Mouse (Mus musculus): Measurements from ENCODE around the gene Irs2. TPM values are rescaled to one million over a fixed set of nuclear protein-coding genes. Genes with fewer than 3 reads are reported as not detected.

Irs2 gene
- 7.9 and 8.1 TPM in 2 replicates for polyA plus RNA-seq (2016; fragmentation: Nextera tagmentation; extraction: Ambion mirVana)

DNA sequence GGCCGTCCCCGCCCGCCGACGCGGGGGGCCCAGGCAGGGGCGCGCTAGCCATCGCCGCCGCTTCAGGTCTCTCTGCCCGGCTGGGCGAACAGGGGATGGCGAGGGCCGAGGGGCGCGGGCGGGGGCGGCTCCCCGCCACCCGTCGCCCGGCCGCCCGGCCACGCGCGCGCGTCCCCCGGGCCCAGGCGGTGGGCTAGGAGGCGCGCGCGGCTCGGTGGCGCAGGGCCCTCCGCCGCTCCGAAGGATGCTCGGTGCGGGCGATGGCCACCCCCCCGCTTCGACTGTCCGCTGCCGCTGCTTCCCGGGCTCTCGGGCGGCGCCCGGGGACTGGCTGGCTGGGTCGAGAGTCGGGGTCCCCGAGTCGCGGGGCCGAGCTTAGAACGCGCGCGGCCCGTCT is at the start of gene Irs2:
TSS of gene Irs2 (minus strand) at position 80 of the 397 bp plus-strand sequence.
- no peak for DNase-seq (ENCODE audit: low spot score)
- H3K36me3 ChIP-seq (replicated peaks) = peaks cover 36% of the 10 kb centered on the region
- no peaks in the 10 kb centered on the region for H3K9me3 ChIP-seq
- 0 out of 2 replicates have a peak, but pooled peaks cover 21% of the 10 kb centered on the region for H3K27me3 ChIP-seq (replicated peaks; ENCODE audit: low read depth, poor library complexity, severe bottlenecking)
- under 1% methylated on average over 63 of the region's 64 CpGs for WGBS
- H3K4me3 ChIP-seq = peak within 1 kb of the TSS; percentile 93
- H3K4me1 ChIP-seq = peaks cover 67% of the 10 kb centered on the region
- peak within 1 kb of the TSS; percentile 98 for H3K27ac ChIP-seq (replicated peaks)

DNA sequence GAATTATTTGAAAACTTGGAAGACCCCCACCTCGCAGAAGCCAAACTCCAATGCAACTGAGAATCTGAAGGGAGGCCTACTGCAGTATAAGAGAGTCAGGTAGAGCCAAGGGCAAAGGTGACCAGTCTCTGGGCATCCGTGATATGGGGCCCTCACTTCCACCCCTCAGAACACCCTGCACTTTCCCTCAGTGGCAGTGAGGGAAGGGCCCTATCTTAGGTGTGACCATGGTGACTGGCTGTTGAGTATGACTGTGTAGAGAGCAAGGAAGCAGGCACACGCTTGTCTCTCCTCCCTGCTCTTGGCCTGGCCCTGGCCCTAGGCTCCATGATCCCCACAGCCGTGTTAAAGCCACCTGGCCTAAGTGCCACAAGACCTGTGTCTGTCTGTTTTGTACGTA is 48.4 kb upstream of the Irs2 start:
- DNase-seq (ENCODE audit: low spot score) = no peak
- Histone ChIP-seq H3K4me3 (no peak overlapping the region), H3K36me3 (replicated peaks) (no peaks in the 10 kb centered on the region), H3K9me3 (no peaks in the 10 kb centered on the region), H3K27ac (replicated peaks) (no peak overlapping the region), H3K27me3 (replicated peaks; ENCODE audit: low read depth, poor library complexity, severe bottlenecking) (no peaks in the 10 kb centered on the region), H3K4me1 (peaks cover 12% of the 10 kb centered on the region)
- 88% methylated on average over 5 of the region's 5 CpGs for WGBS

- no peak overlapping the region for H3K4me3 ChIP-seq
- no peaks in the 10 kb centered on the region for H3K27me3 ChIP-seq (replicated peaks; ENCODE audit: low read depth, poor library complexity, severe bottlenecking)
- no peaks in the 10 kb centered on the region for H3K36me3 ChIP-seq (replicated peaks)
- peaks cover 12% of the 10 kb centered on the region for H3K4me1 ChIP-seq
- no peak overlapping the region for H3K27ac ChIP-seq (replicated peaks)
- no peak for DNase-seq (ENCODE audit: low spot score)
- 90% methylated on average over 8 of the region's 8 CpGs for WGBS
- no peaks in the 10 kb centered on the region for H3K9me3 ChIP-seq
Measured at GRCm38 (mm10) chr8:11056175-11056563, 47.9 kb upstream of the Irs2 start.

GRCm38 (mm10) chr8:11055557-11056174 is 47.4 kb upstream of the Irs2 start:
- Histone ChIP-seq H3K4me3 (no peak overlapping the region), H3K4me1 (peaks cover 12% of the 10 kb centered on the region), H3K9me3 (no peaks in the 10 kb centered on the region), H3K27ac (replicated peaks) (no peak overlapping the region), H3K36me3 (replicated peaks) (no peaks in the 10 kb centered on the region), H3K27me3 (replicated peaks; ENCODE audit: low read depth, poor library complexity, severe bottlenecking) (no peaks in the 10 kb centered on the region)
- 82% methylated on average over 16 of the region's 16 CpGs for WGBS
- DNase-seq (ENCODE audit: low spot score) = no peak

- H3K36me3 ChIP-seq (replicated peaks) = no peaks in the 10 kb centered on the region
- H3K4me3 ChIP-seq = no peak overlapping the region
- no peaks in the 10 kb centered on the region; the same call in 1 of the 2 replicates for H3K4me1 ChIP-seq
- DNase-seq (ENCODE audit: low spot score) = no peak
- no peak overlapping the region for H3K27ac ChIP-seq (replicated peaks)
- WGBS = 64% methylated on average over 5 of the region's 5 CpGs
- no peaks in the 10 kb centered on the region for H3K27me3 ChIP-seq (replicated peaks; ENCODE audit: low read depth, poor library complexity, severe bottlenecking)
- no peaks in the 10 kb centered on the region for H3K9me3 ChIP-seq
Measured at GRCm38 (mm10) chr8:11049835-11050234, 41.6 kb upstream of the Irs2 start.

GRCm38 (mm10) chr8:11047812-11048211 is 39.6 kb upstream of the Irs2 start:
- no peak for DNase-seq (ENCODE audit: low spot score)
- Histone ChIP-seq H3K36me3 (replicated peaks) (no peaks in the 10 kb centered on the region), H3K27me3 (replicated peaks; ENCODE audit: low read depth, poor library complexity, severe bottlenecking) (no peaks in the 10 kb centered on the region), H3K4me3 (no peak overlapping the region), H3K27ac (replicated peaks) (no peak overlapping the region), H3K4me1 (peaks cover 4% of the 10 kb centered on the region; the same call in 1 of the 2 replicates), H3K9me3 (no peaks in the 10 kb centered on the region)
- 95% methylated on average over 1 of the region's 1 CpGs for WGBS

DNA sequence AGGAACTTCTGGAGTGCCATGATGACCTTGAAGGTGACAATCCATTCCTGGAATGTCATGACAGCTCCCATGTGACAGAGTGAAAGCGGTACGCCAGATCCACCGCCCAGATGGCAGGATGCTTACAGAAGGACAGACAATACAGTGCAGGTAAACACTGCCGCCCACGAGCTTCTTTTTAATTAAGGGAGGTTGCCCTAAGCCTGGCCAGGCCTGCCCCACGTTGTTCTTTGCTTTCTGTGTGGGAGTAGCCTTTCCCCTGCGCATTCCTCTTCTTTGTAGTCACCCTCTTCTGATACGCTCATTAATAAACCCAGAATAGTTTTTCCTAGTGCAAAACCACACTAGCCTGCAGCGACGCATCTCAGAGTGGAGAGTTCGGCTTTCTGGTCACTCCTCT is 36.4 kb upstream of the Irs2 start:
- WGBS = 81% methylated on average over 11 of the region's 11 CpGs
- no peak overlapping the region for H3K27ac ChIP-seq (replicated peaks)
- no peak for DNase-seq (ENCODE audit: low spot score)

GRCm38 (mm10) chr8:11043591-11043990 is 35.3 kb upstream of the Irs2 start:
- no peak overlapping the region for H3K27ac ChIP-seq (replicated peaks)
- 76% methylated on average over 4 of the region's 4 CpGs for WGBS
- DNase-seq (ENCODE audit: low spot score) = no peak

More for the DNA sequence above, 36.4 kb upstream of the Irs2 start:
- Histone ChIP-seq H3K9me3 (no peaks in the 10 kb centered on the region), H3K27me3 (replicated peaks; ENCODE audit: low read depth, poor library complexity, severe bottlenecking) (no peaks in the 10 kb centered on the region), H3K4me1 (peaks cover 4% of the 10 kb centered on the region; the same call in 1 of the 2 replicates), H3K36me3 (replicated peaks) (no peaks in the 10 kb centered on the region), H3K4me3 (no peak overlapping the region)

DNA sequence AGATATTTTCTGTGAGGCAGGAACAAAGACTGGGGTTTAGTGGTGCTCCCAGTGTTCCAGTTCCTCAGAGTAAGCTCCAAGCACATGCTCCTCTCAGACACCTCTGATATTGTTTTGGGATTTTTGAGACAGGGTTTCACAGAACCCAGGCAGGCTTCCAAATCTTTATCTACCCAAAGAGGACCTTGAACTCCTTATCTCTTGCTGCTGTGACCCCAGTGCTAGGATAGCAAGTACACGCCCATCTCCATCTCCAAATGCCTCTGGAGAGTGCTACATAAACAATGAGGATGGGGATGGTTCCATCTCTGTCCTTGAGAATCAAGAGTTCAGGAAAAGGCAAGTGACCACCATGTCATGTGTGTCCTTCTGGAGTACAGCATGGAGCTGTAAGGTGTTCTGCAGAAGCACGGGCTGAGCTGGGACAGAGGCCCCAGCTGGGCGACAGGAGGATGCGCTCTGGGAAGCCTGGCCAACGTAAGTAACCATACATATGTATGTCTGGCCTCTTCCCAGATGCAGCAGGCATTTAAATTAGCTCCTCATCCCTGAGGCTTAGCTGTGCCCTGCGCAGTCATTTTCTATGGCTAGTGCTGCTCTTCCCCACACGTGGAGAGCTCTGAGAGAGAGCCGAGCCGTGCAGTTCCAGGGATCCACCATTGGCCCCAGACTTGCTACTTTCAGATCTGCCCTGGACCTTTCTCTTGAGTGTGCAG is 34.8 kb upstream of the Irs2 start:
- no peak overlapping the region; the same call in 1 of the 2 replicates for H3K27ac ChIP-seq (replicated peaks)
- no peaks in the 10 kb centered on the region for H3K36me3 ChIP-seq (replicated peaks)
- H3K27me3 ChIP-seq (replicated peaks; ENCODE audit: low read depth, poor library complexity, severe bottlenecking) = no peaks in the 10 kb centered on the region
- H3K4me1 ChIP-seq = peaks cover 4% of the 10 kb centered on the region; the same call in 1 of the 2 replicates
- H3K4me3 ChIP-seq = no peak overlapping the region
- no peaks in the 10 kb centered on the region for H3K9me3 ChIP-seq
- no peak for DNase-seq (ENCODE audit: low spot score)
- 84% methylated on average over 9 of the region's 9 CpGs for WGBS

More at GRCm38 (mm10) chr8:11043591-11043990, 35.3 kb upstream of the Irs2 start:
- Histone ChIP-seq H3K4me1 (peaks cover 4% of the 10 kb centered on the region; the same call in 1 of the 2 replicates), H3K36me3 (replicated peaks) (no peaks in the 10 kb centered on the region), H3K4me3 (no peak overlapping the region), H3K27me3 (replicated peaks; ENCODE audit: low read depth, poor library complexity, severe bottlenecking) (no peaks in the 10 kb centered on the region), H3K9me3 (no peaks in the 10 kb centered on the region)

DNA sequence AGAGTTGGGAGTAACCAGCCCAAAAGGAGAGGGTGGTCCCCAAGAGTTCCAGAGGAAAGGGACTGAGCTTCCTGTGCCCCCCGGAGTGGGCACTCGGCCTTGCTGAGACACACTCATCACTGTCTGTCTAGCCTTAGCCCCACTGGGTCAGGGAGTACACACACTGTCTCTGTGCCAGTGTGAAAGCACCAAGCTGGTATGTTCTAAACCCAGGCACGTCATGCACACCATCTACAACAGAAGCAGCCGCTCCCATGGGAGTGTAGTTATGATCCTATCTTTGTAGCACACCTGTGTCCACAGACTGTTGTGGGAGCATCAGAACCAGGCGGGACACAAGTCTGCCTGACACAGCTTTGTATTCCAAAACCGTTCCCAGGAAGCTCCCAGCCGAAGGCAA is 31.8 kb upstream of the Irs2 start:
- DNase-seq (ENCODE audit: low spot score) = no peak
- Histone ChIP-seq H3K27ac (replicated peaks) (no peak overlapping the region), H3K36me3 (replicated peaks) (no peaks in the 10 kb centered on the region), H3K4me3 (no peak overlapping the region), H3K9me3 (no peaks in the 10 kb centered on the region), H3K27me3 (replicated peaks; ENCODE audit: low read depth, poor library complexity, severe bottlenecking) (no peaks in the 10 kb centered on the region), H3K4me1 (peaks cover 7% of the 10 kb centered on the region)
- 88% methylated on average over 7 of the region's 7 CpGs for WGBS

GRCm38 (mm10) chr8:11038788-11039187 is 30.5 kb upstream of the Irs2 start:
- Histone ChIP-seq H3K27me3 (replicated peaks; ENCODE audit: low read depth, poor library complexity, severe bottlenecking) (no peaks in the 10 kb centered on the region), H3K36me3 (replicated peaks) (no peaks in the 10 kb centered on the region), H3K4me1 (peaks cover 7% of the 10 kb centered on the region), H3K27ac (replicated peaks) (no peak overlapping the region), H3K9me3 (no peaks in the 10 kb centered on the region), H3K4me3 (no peak overlapping the region)
- DNase-seq (ENCODE audit: low spot score) = no peak
- 85% methylated on average over 5 of the region's 5 CpGs for WGBS

DNA sequence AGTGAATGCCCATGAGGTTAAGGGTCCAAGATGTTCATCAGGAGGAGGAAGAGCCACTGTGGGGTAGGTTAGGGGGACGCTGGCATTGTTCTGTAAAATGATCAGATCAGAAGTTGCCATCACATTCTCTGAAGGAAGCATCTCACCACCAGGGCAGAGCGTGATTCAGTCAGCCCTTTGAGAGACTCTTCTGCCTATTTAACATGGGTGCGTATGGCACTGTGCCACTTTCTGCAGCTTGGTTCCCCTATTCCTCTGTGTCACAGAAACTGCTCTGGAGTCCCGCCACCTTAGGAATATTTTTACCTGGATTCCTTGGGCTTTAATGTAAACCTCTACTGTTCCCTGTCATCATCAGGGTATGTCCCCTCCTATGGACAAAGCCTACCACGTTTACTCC is 30.1 kb upstream of the Irs2 start:
- Histone ChIP-seq H3K9me3 (no peaks in the 10 kb centered on the region), H3K4me1 (peaks cover 6% of the 10 kb centered on the region), H3K4me3 (no peak overlapping the region), H3K27me3 (replicated peaks; ENCODE audit: low read depth, poor library complexity, severe bottlenecking) (no peaks in the 10 kb centered on the region), H3K27ac (replicated peaks) (no peak overlapping the region), H3K36me3 (replicated peaks) (no peaks in the 10 kb centered on the region)
- no peak for DNase-seq (ENCODE audit: low spot score)
- 93% methylated on average over 5 of the region's 5 CpGs for WGBS

DNA sequence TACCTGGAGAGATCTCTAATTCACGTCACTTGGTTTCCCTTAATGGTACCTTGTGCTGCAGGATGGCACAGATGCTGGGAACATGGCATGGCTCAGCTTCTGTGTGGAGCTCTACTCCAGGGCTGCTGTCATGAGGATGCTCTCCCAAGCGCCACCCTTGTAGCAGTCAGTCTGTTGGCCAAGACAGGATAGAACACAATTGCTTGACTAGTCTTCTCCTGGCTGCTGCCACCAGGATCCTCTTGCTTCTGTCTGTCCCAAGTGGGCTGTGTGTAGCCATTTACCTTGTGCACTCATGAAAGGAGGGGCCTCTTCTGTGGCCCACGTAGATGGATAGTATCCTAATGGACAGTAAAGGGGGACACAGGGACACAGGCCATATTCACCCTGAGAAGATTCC is 28.5 kb upstream of the Irs2 start:
- H3K4me3 ChIP-seq = no peak overlapping the region
- H3K36me3 ChIP-seq (replicated peaks) = no peaks in the 10 kb centered on the region
- H3K4me1 ChIP-seq = peaks cover 3% of the 10 kb centered on the region
- H3K27ac ChIP-seq (replicated peaks) = no peak overlapping the region
- 90% methylated on average over 3 of the region's 3 CpGs for WGBS
- no peak for DNase-seq (ENCODE audit: low spot score)
- no peaks in the 10 kb centered on the region for H3K27me3 ChIP-seq (replicated peaks; ENCODE audit: low read depth, poor library complexity, severe bottlenecking)
- no peaks in the 10 kb centered on the region for H3K9me3 ChIP-seq
